Mouse (Mus musculus): Measurements from ENCODE around the gene Rgl1. TPM values are rescaled to one million over a fixed set of nuclear protein-coding genes. Genes with fewer than 3 reads are reported as not detected.
"Not testable (repeated sequence)": the region's sequence is repeated elsewhere in the genome, so short reads cannot be mapped to it uniquely, and the experiment has no call there.

Rgl1 gene
- polyA plus RNA-seq, 1 experiment from 2014 or later: 54.1 TPM

GRCm38 (mm10) chr1:152796683-152797263 lies 30.6 kb upstream of the Rgl1 start:
- Histone ChIP-seq H3K4me3 (no peak overlapping the region), H3K36me3 (no peaks in the 10 kb centered on the region), H3K9me3 (no peaks in the 10 kb centered on the region), H3K4me2 (no peak overlapping the region), H3K27ac (replicated peaks) (no peak overlapping the region), H3K4me1 (peaks cover 36% of the 10 kb centered on the region), H3K9ac (no peak overlapping the region), H3K27me3 (replicated peaks) (no peaks in the 10 kb centered on the region)
- WGBS: 74% methylated on average over 8 of the region's 8 CpGs
- no peak for ATAC-seq (ENCODE audit: extremely low read depth, insufficient number of reproducible peaks, low FRiP score, low TSS enrichment)

DNA sequence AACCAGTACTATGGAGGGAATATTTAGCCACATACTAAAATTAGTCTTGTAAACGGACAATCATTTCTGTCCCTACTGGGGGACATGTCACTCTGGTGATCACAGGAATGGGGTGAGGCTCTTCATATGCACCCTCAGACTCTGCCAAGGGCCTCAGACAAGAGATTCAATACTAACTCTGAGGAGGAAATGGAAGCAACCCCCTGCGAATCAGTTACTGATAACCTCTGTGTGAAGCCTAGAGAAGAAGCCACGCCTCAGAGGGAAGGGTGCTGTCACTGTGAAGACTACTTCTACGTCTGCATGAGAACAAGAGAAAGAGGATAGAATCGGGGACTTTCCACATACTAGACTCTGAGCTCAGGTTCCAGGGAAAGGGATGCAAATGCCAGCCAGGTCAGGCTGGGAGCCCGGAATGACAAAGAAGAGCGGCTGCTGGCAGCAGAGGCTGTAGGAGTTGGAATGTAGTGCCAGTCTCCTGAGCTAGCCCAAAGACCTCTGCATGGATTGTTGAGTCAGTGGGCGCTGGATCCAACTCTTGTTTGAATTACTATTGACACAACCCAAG lies 29.6 kb upstream of the Rgl1 start:
- Histone ChIP-seq H3K36me3 (no peaks in the 10 kb centered on the region), H3K27ac (replicated peaks) (no peak overlapping the region), H3K9ac (no peak overlapping the region), H3K4me2 (no peak overlapping the region), H3K4me3 (no peak overlapping the region), H3K27me3 (replicated peaks) (no peaks in the 10 kb centered on the region), H3K9me3 (no peaks in the 10 kb centered on the region), H3K4me1 (peaks cover 45% of the 10 kb centered on the region)
- ATAC-seq (ENCODE audit: extremely low read depth, insufficient number of reproducible peaks, low FRiP score, low TSS enrichment): no peak
- WGBS: 51% methylated on average over 8 of the region's 8 CpGs

DNA sequence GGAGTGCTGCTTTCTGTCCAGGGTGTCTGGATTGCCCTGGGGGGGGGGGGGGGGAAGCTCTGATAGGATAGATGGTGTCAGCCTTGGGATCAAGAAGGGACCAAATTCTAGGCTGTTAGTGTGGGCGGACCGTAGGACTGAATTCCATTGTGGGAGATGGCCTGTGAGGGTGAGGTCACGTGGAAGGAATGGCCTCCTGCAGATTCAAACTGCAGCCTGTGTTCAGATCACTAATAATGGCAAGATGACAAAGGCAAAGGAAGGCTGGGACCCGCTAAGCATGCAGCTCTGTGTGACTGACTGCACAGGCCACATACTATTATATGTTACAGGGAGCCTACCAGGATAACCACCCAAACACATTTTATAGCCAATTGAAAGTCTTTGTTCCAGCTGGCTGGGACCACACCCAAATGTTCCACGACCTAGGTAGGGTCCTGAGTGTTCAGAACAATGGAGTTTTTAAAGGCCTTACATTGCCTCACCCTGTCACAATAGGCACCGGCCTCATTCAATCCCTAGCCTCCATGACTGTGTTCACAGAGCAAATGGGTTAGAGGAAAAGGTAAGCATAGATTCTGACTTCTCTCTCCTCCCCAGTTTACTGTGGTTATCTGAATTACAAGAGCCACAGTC lies 27.5 kb upstream of the Rgl1 start:
- WGBS: 66% methylated on average over 6 of the region's 6 CpGs
- H3K4me3 ChIP-seq: no peak overlapping the region
- 0 out of 2 replicates have a peak overlapping the region, but pooled peaks have one; percentile 32 for H3K27ac ChIP-seq (replicated peaks)
- H3K4me2 ChIP-seq: no peak overlapping the region
- no peak overlapping the region for H3K9ac ChIP-seq
- no peaks in the 10 kb centered on the region for H3K9me3 ChIP-seq
- H3K27me3 ChIP-seq (replicated peaks): no peaks in the 10 kb centered on the region
- no peaks in the 10 kb centered on the region for H3K36me3 ChIP-seq
- H3K4me1 ChIP-seq: peaks cover 41% of the 10 kb centered on the region
- ATAC-seq (ENCODE audit: extremely low read depth, insufficient number of reproducible peaks, low FRiP score, low TSS enrichment): no peak

GRCm38 (mm10) chr1:152792736-152793494 lies 26.8 kb upstream of the Rgl1 start:
- Histone ChIP-seq H3K36me3 (no peaks in the 10 kb centered on the region), H3K9ac (no peak overlapping the region), H3K27me3 (replicated peaks) (no peaks in the 10 kb centered on the region), H3K4me3 (no peak overlapping the region), H3K9me3 (no peaks in the 10 kb centered on the region), H3K4me1 (peaks cover 41% of the 10 kb centered on the region), H3K27ac (replicated peaks) (peak overlapping the region; percentile 32; the same call in 1 of the 2 replicates), H3K4me2 (no peak overlapping the region)
- 58% methylated on average over 12 of the region's 12 CpGs for WGBS
- ATAC-seq (ENCODE audit: extremely low read depth, insufficient number of reproducible peaks, low FRiP score, low TSS enrichment): no peak

DNA sequence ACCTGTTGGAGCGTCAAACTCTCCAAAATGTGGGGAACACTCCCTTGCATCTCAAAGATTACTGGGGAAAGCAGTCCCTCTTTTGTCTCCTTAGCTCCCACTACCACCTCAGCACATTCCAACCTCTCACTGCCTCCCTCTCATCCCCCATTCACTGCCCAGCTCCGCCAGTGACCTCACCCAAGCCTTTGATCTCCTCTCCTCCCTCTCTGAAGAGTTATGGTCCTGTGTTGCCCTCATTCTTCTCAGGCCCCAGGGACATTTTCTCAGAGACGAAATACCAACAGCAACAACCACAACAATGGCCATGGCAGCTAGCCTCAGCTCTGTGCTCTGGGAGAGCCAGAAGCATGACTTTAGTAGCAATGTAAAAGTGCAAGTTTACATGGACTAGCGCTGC lies 25.1 kb upstream of the Rgl1 start:
- Histone ChIP-seq H3K27ac (replicated peaks) (peak overlapping the region; percentile 77), H3K36me3 (no peaks in the 10 kb centered on the region), H3K4me1 (peaks cover 37% of the 10 kb centered on the region), H3K9ac (no peak overlapping the region), H3K4me3 (no peak overlapping the region), H3K4me2 (peak overlapping the region; percentile 39), H3K9me3 (no peaks in the 10 kb centered on the region), H3K27me3 (replicated peaks) (no peaks in the 10 kb centered on the region)
- no peak for ATAC-seq (ENCODE audit: extremely low read depth, insufficient number of reproducible peaks, low FRiP score, low TSS enrichment)
- WGBS: 21% methylated on average over 4 of the region's 4 CpGs

DNA sequence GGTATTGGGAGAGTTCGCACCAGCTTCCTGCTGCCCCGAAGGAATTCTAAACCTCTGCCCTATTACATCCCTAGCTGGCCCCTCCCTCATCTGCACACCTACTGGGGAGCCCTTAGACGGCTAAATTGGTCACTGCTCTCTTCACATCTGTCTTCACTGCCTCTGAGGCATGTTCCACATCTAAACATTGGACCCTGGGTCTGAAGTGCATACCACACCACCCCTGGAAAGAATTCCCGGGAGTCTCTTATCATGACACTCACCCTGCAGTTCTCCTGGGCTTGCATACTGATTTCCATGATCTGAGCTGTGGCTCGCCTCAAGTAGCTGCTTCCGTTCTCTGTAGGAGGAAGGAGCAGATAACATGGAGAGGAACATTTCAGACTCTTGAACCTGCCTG lies 24.7 kb upstream of the Rgl1 start:
- Histone ChIP-seq H3K9me3 (no peaks in the 10 kb centered on the region), H3K9ac (no peak overlapping the region), H3K27ac (replicated peaks) (peak overlapping the region; percentile 77), H3K36me3 (no peaks in the 10 kb centered on the region), H3K4me2 (peak overlapping the region; percentile 39), H3K4me1 (peaks cover 34% of the 10 kb centered on the region), H3K27me3 (replicated peaks) (no peaks in the 10 kb centered on the region), H3K4me3 (no peak overlapping the region; the same call in 1 of the 2 replicates)
- 3% methylated on average over 6 of the region's 6 CpGs for WGBS
- peak; percentile 28; the same call in 1 of the 2 replicates for ATAC-seq (ENCODE audit: extremely low read depth, insufficient number of reproducible peaks, low FRiP score, low TSS enrichment)

DNA sequence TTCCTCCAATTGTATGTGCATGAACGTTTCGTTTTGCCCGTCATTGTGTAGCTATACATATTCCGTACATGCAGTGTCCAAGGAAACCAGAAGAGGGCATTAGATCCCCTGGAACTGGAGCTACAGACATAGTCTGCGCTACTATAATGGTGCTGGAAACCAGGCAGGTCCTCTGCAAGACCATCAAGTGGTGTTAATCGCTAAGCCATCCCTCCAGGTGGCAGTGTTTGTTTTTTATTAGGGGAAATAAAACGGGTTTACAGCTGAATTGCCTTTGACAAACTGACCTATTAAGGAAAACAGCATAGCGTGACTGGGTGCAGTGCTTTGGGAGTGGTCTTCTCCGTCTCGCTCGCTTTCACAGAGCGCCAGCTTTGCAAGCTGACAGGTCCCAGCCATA lies 24.1 kb upstream of the Rgl1 start:
- Histone ChIP-seq H3K9ac (no peak overlapping the region), H3K9me3 (no peaks in the 10 kb centered on the region), H3K4me3 (peak overlapping the region; percentile 1; the same call in 1 of the 2 replicates), H3K27me3 (replicated peaks) (no peaks in the 10 kb centered on the region), H3K27ac (replicated peaks) (peak overlapping the region; percentile 77), H3K36me3 (no peaks in the 10 kb centered on the region), H3K4me2 (peak overlapping the region; percentile 39), H3K4me1 (peaks cover 31% of the 10 kb centered on the region)
- ATAC-seq (ENCODE audit: extremely low read depth, insufficient number of reproducible peaks, low FRiP score, low TSS enrichment): no peak
- WGBS: 24% methylated on average over 12 of the region's 12 CpGs

- no peaks in the 10 kb centered on the region for H3K9me3 ChIP-seq
- H3K36me3 ChIP-seq: no peaks in the 10 kb centered on the region
- no peak overlapping the region for H3K9ac ChIP-seq
- no peak overlapping the region for H3K4me2 ChIP-seq
- no peak overlapping the region for H3K27ac ChIP-seq (replicated peaks)
- 55% methylated on average over 4 of the region's 4 CpGs for WGBS
- H3K4me3 ChIP-seq: no peak overlapping the region
- ATAC-seq (ENCODE audit: extremely low read depth, insufficient number of reproducible peaks, low FRiP score, low TSS enrichment): no peak
- peaks cover 25% of the 10 kb centered on the region for H3K4me1 ChIP-seq
- no peaks in the 10 kb centered on the region for H3K27me3 ChIP-seq (replicated peaks)
Observed at GRCm38 (mm10) chr1:152788121-152788660, 22.0 kb upstream of the Rgl1 start.

DNA sequence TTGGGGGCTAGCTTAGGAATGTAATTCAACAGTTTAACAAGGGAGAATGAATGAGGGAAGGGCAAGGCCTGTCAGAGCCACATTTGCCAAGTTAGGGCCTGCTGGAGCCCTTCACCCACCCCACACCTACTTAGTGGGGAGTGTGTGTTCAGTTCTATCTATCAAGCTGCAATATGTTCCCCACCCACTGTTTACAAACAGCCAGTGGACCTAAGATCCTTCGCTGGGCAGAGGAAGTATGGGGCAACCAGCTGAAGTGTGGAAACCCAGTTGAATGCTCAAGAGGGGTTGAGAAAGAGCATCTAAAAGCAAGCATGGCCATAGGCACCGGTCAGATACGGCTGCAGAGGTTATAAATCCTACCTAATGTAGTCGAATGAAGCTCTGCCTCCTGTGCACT lies 20.8 kb upstream of the Rgl1 start:
- no peak overlapping the region for H3K4me3 ChIP-seq
- no peaks in the 10 kb centered on the region for H3K27me3 ChIP-seq (replicated peaks)
- H3K36me3 ChIP-seq: no peaks in the 10 kb centered on the region
- 81% methylated on average over 4 of the region's 4 CpGs for WGBS
- H3K4me1 ChIP-seq: peaks cover 16% of the 10 kb centered on the region
- H3K4me2 ChIP-seq: no peak overlapping the region
- no peak overlapping the region for H3K9ac ChIP-seq
- ATAC-seq (ENCODE audit: extremely low read depth, insufficient number of reproducible peaks, low FRiP score, low TSS enrichment): no peak
- H3K27ac ChIP-seq (replicated peaks): no peak overlapping the region
- no peaks in the 10 kb centered on the region for H3K9me3 ChIP-seq

GRCm38 (mm10) chr1:152785446-152785845 lies 19.3 kb upstream of the Rgl1 start:
- H3K27me3 ChIP-seq (replicated peaks); H3K27ac ChIP-seq (replicated peaks); H3K4me3 ChIP-seq; H3K9me3 ChIP-seq; H3K9ac ChIP-seq; H3K4me1 ChIP-seq; H3K4me2 ChIP-seq; ATAC-seq (ENCODE audit: extremely low read depth, insufficient number of reproducible peaks, low FRiP score, low TSS enrichment); H3K36me3 ChIP-seq: not testable (repeated sequence)
- WGBS: 78% methylated on average over 3 of the region's 3 CpGs

DNA sequence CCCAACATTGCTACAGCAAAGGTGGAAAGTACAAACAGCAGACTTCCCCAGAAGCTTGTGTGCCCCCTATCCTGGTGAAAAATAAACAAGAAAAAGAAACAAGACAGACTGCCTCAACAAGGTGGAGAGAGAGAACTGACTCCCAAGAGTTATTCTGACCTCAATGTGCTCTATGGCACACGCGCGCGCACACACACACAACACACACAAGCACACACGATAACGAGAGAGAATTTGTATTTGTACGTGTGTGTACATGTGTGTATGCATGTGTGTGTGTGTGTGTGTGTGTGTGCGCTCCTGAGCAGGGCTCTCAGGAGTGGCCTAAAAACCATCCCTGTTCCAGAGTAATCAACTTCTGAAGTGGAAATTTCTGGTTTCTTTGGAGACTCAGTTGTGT lies 18.5 kb upstream of the Rgl1 start:
- Histone ChIP-seq H3K9ac (no peak overlapping the region), H3K9me3 (no peaks in the 10 kb centered on the region), H3K27ac (replicated peaks) (no peak overlapping the region), H3K4me2 (no peak overlapping the region), H3K36me3 (no peaks in the 10 kb centered on the region), H3K4me1 (no peaks in the 10 kb centered on the region), H3K27me3 (replicated peaks) (no peaks in the 10 kb centered on the region), H3K4me3 (no peak overlapping the region)
- 95% methylated on average over 8 of the region's 8 CpGs for WGBS
- ATAC-seq (ENCODE audit: extremely low read depth, insufficient number of reproducible peaks, low FRiP score, low TSS enrichment): no peak
